19 mouse cellular contexts compared by ENCODE assay signal in the genomic region with DNA sequence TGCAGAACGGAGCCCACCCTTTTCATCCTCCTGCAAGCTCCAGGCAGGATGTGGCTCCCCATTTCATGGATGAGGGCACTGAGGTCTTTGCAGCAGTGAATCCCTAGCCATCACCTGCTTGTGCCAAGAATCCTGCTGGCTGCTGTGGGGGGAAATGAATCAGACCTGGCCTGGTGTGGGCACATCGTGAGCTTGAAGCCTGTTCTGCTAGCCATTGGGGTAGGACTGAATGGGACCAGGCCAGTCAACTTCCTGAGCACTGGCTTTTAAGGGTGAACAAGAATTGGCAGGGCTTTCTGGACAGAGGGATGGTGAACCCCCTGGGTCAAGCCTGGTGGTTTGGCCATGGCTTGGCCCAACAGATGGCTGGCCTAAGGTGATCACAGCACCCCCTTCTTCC. TPM values are rescaled to one million over a fixed set of nuclear protein-coding genes. Genes with fewer than 3 reads are reported as not detected.
DNase-seq lines count a peak whose midpoint lies in the region; ATAC-seq lines count a peak whose summit lies in the region.
"Had no signal": no experiment of that assay in that cellular context is flagged by ENCODE, and none has a peak within 500 bp of the region (broad histone marks: within the 10 kb centered on the region; RNA-seq: fewer than 3 reads in every experiment).

No protein-coding gene starts in this region.

- H3K36me3 ChIP-seq in forebrain, embryonic 13.5 days (ENCODE audit: poor library complexity, severe bottlenecking): no peaks in the 10 kb centered on the region
- no peaks in the 10 kb centered on the region for H3K36me3 ChIP-seq in forebrain, embryonic 10.5 days (replicated peaks)
- no peaks in the 10 kb centered on the region for H3K36me3 ChIP-seq in forebrain, embryonic 15.5 days
- no peaks in the 10 kb centered on the region for H3K36me3 ChIP-seq in midbrain, embryonic 16.5 days (ENCODE audit: control insufficient read depth, insufficient read depth, low read length)
- no peaks in the 10 kb centered on the region for H3K36me3 ChIP-seq in liver, embryonic 11.5 days (ENCODE audit: control insufficient read depth, insufficient read depth, low read length)
- H3K36me3 ChIP-seq: limb, embryonic 15.5 days; lung, embryonic 15.5 days had no signal

- H3K4me1 ChIP-seq in forebrain, embryonic 13.5 days: peaks cover 9% of the 10 kb centered on the region
- peaks cover 10% of the 10 kb centered on the region for H3K4me1 ChIP-seq in forebrain, embryonic 10.5 days
- peaks cover 8% of the 10 kb centered on the region for H3K4me1 ChIP-seq in forebrain, embryonic 15.5 days
- no peaks in the 10 kb centered on the region for H3K4me1 ChIP-seq in midbrain, embryonic 16.5 days (ENCODE audit: control insufficient read depth, insufficient read depth, low read length)
- H3K4me1 ChIP-seq in liver, embryonic 11.5 days (replicated peaks; ENCODE audit: control insufficient read depth, insufficient read depth, low read length): no peaks in the 10 kb centered on the region
- H3K4me1 ChIP-seq: lung, embryonic 15.5 days; megakaryocyte, embryonic 14.5 days had no signal

- H3K4me3 ChIP-seq in forebrain, embryonic 13.5 days: no peak overlapping the region
- H3K4me3 ChIP-seq in forebrain, embryonic 10.5 days: no peak overlapping the region
- peak overlapping the region; percentile 54 for H3K4me3 ChIP-seq in forebrain, embryonic 15.5 days
- H3K4me3 ChIP-seq in midbrain, embryonic 16.5 days (ENCODE audit: low read depth, low read length): peak overlapping the region; percentile 72
- no peak overlapping the region for H3K4me3 ChIP-seq in liver, embryonic 11.5 days (ENCODE audit: low read depth, low read length)
- H3K4me3 ChIP-seq: heart, adult 2 months; megakaryocyte, embryonic 14.5 days had no signal

- no peaks in the 10 kb centered on the region for H3K9me3 ChIP-seq in forebrain, embryonic 13.5 days (replicated peaks)
- no peaks in the 10 kb centered on the region for H3K9me3 ChIP-seq in forebrain, embryonic 10.5 days
- H3K9me3 ChIP-seq in forebrain, embryonic 15.5 days: no peaks in the 10 kb centered on the region
- no peaks in the 10 kb centered on the region for H3K9me3 ChIP-seq in midbrain, embryonic 16.5 days (replicated peaks; ENCODE audit: control insufficient read depth, low read length, poor library complexity, severe bottlenecking)
- H3K9me3 ChIP-seq in liver, embryonic 11.5 days (ENCODE audit: control insufficient read depth, low read length): no peaks in the 10 kb centered on the region
- H3K9me3 ChIP-seq: limb, embryonic 15.5 days; lung, embryonic 15.5 days; megakaryocyte, embryonic 14.5 days had no signal

- 82% methylated on average over 2 of the region's 2 CpGs for WGBS in forebrain, embryonic 13.5 days
- 76% methylated on average over 2 of the region's 2 CpGs for WGBS in forebrain, embryonic 10.5 days
- 74% methylated on average over 2 of the region's 2 CpGs for WGBS in forebrain, embryonic 15.5 days
- 83% methylated on average over 2 of the region's 2 CpGs for WGBS in midbrain, embryonic 16.5 days
- WGBS in liver, embryonic 11.5 days: 73% methylated on average over 2 of the region's 2 CpGs

- H3K9ac ChIP-seq in forebrain, embryonic 13.5 days: no peak overlapping the region
- peak overlapping the region; percentile 58; the same call in 1 of the 2 replicates for H3K9ac ChIP-seq in forebrain, embryonic 15.5 days (replicated peaks)
- peak overlapping the region; percentile 86; the same call in 1 of the 2 replicates for H3K9ac ChIP-seq in midbrain, embryonic 16.5 days (ENCODE audit: low read depth, low read length)
- H3K9ac ChIP-seq in liver, embryonic 11.5 days (ENCODE audit: low read depth, low read length): no peak overlapping the region
- H3K9ac ChIP-seq: lung, embryonic 15.5 days had no signal

- no peak for ATAC-seq in forebrain, embryonic 13.5 days
- no peak for ATAC-seq in forebrain, embryonic 15.5 days (replicated peaks)
- no peak for ATAC-seq in midbrain, embryonic 16.5 days
- no peak for ATAC-seq in liver, embryonic 11.5 days (replicated peaks; ENCODE audit: low FRiP score)

- DNase-seq in forebrain, embryonic 10.5 days (ENCODE audit: extremely low spot score, low spot score): no peak
- DNase-seq in cerebellum, adult 18-20 months: peak; percentile 75 to 79
- DNase-seq in adrenal gland, adult 8-10 months: no peak
- DNase-seq in adrenal gland, adult 2 months: no peak
- DNase-seq in liver, embryonic 11.5 days (ENCODE audit: low spot score): no peak
- DNase-seq: adrenal gland, postnatal 36 days; heart, adult 2 months; heart, postnatal 14 days; kidney, adult 2 months had no signal

- no peak overlapping the region for H3K27ac ChIP-seq in forebrain, embryonic 13.5 days
- no peak overlapping the region for H3K27ac ChIP-seq in forebrain, embryonic 10.5 days
- no peak overlapping the region for H3K27ac ChIP-seq in forebrain, embryonic 15.5 days (replicated peaks)
- H3K27ac ChIP-seq in midbrain, embryonic 16.5 days (ENCODE audit: low read length): no peak overlapping the region
- H3K27ac ChIP-seq in liver, embryonic 11.5 days (ENCODE audit: low read depth, low read length): no peak overlapping the region
- H3K27ac ChIP-seq: heart, adult 2 months; limb, embryonic 15.5 days; lung, embryonic 15.5 days had no signal

- peak overlapping the region; percentile 82 for H3K4me2 ChIP-seq in forebrain, embryonic 13.5 days
- peak overlapping the region; percentile 83 for H3K4me2 ChIP-seq in forebrain, embryonic 15.5 days (replicated peaks)
- peak overlapping the region; percentile 80 for H3K4me2 ChIP-seq in midbrain, embryonic 16.5 days (ENCODE audit: low read length)
- no peak overlapping the region for H3K4me2 ChIP-seq in liver, embryonic 11.5 days

- H3K27me3 ChIP-seq in forebrain, embryonic 13.5 days: peaks cover 31% of the 10 kb centered on the region
- H3K27me3 ChIP-seq in forebrain, embryonic 10.5 days (ENCODE audit: poor library complexity, severe bottlenecking): peaks cover 45% of the 10 kb centered on the region
- H3K27me3 ChIP-seq in forebrain, embryonic 15.5 days: peaks cover 8% of the 10 kb centered on the region; the same call in 1 of the 2 replicates
- no peaks in the 10 kb centered on the region for H3K27me3 ChIP-seq in midbrain, embryonic 16.5 days (ENCODE audit: control insufficient read depth, insufficient read depth, low read depth, low read length)
- peaks cover 48% of the 10 kb centered on the region for H3K27me3 ChIP-seq in liver, embryonic 11.5 days (replicated peaks; ENCODE audit: control insufficient read depth, insufficient read depth, low read length)

RNA-seq across cellular contexts. Expression of a gene that starts 15.0 kb away (rescaled TPM):
- 3.2 and 4.5 TPM in 2 replicates for polyA plus RNA-seq in forebrain, embryonic 13.5 days (2015; fragmentation: Nextera tagmentation; extraction: Ambion mirVana)
- polyA plus RNA-seq in forebrain, embryonic 10.5 days (2016; fragmentation: Nextera tagmentation; extraction: Ambion mirVana): 0.40 and 1.4 TPM in 2 replicates
- polyA plus RNA-seq in forebrain, embryonic 15.5 days (2015; fragmentation: Nextera tagmentation; extraction: Ambion mirVana): 6.2 and 7.7 TPM in 2 replicates
- 18.8 and 21.8 TPM in 2 replicates for polyA plus RNA-seq in midbrain, embryonic 16.5 days (2015; fragmentation: Nextera tagmentation; extraction: Ambion mirVana)
- 10 to 100 TPM in 2 of 4 experiments, 1 to 10 TPM in 2; 1.8 to 12.1 (median 8.0) TPM for total RNA-seq in adrenal gland, adult 8-10 months (2022)
- 1 to 10 TPM; 1.9 to 2.9 TPM for total RNA-seq in adrenal gland, adult 2 months (2021)
- polyA plus RNA-seq in adrenal gland, adult 2 months (2012; rRNA removed): 11.8 and 21.4 TPM in 2 replicates
- 0.33 TPM in 1 of 2 replicates, not detected in the other for polyA plus RNA-seq in liver, embryonic 11.5 days (2014; fragmentation: Nextera tagmentation; extraction: Ambion mirVana)
- total RNA-seq: common myeloid progenitor, adult 5-6 weeks; neutrophil, adult 5-6 weeks had no signal

RNA-seq across cellular contexts. Expression of a gene that starts 31.5 kb away (rescaled TPM):
- not detected in 2 replicates for polyA plus RNA-seq in forebrain, embryonic 13.5 days (2015; fragmentation: Nextera tagmentation; extraction: Ambion mirVana)
- not detected in 2 replicates for polyA plus RNA-seq in forebrain, embryonic 10.5 days (2016; fragmentation: Nextera tagmentation; extraction: Ambion mirVana)
- polyA plus RNA-seq in forebrain, embryonic 15.5 days (2015; fragmentation: Nextera tagmentation; extraction: Ambion mirVana): not detected in 2 replicates
- not detected in 2 replicates for polyA plus RNA-seq in midbrain, embryonic 16.5 days (2015; fragmentation: Nextera tagmentation; extraction: Ambion mirVana)
- total RNA-seq in adrenal gland, adult 8-10 months (2022): not detected
- not detected for total RNA-seq in adrenal gland, adult 2 months (2021)
- polyA plus RNA-seq in adrenal gland, adult 2 months (2012; rRNA removed): not detected in 2 replicates
- polyA plus RNA-seq in liver, embryonic 11.5 days (2014; fragmentation: Nextera tagmentation; extraction: Ambion mirVana): not detected in 2 replicates
- total RNA-seq: adrenal gland, postnatal 36 days; common myeloid progenitor, adult 5-6 weeks; gastrocnemius, adult 18-20 months; heart, adult 2 months; heart, postnatal 14 days; layer of hippocampus, adult 18-20 months; neutrophil, adult 5-6 weeks had no signal
- polyA plus RNA-seq: heart, adult 2 months; limb, embryonic 15.5 days; lung, embryonic 15.5 days had no signal

RNA-seq across cellular contexts. Expression of a gene that starts 55.6 kb away (rescaled TPM):
- polyA plus RNA-seq in forebrain, embryonic 13.5 days (2015; fragmentation: Nextera tagmentation; extraction: Ambion mirVana): not detected in 2 replicates
- not detected in 2 replicates for polyA plus RNA-seq in forebrain, embryonic 10.5 days (2016; fragmentation: Nextera tagmentation; extraction: Ambion mirVana)
- polyA plus RNA-seq in forebrain, embryonic 15.5 days (2015; fragmentation: Nextera tagmentation; extraction: Ambion mirVana): not detected in 2 replicates
- polyA plus RNA-seq in midbrain, embryonic 16.5 days (2015; fragmentation: Nextera tagmentation; extraction: Ambion mirVana): not detected in 2 replicates
- total RNA-seq in adrenal gland, adult 8-10 months (2022): not detected
- total RNA-seq in adrenal gland, adult 2 months (2021): not detected
- polyA plus RNA-seq in adrenal gland, adult 2 months (2012; rRNA removed): not detected in 2 replicates
- not detected in 2 replicates for polyA plus RNA-seq in liver, embryonic 11.5 days (2014; fragmentation: Nextera tagmentation; extraction: Ambion mirVana)
- total RNA-seq: adrenal gland, postnatal 36 days; common myeloid progenitor, adult 5-6 weeks; gastrocnemius, adult 18-20 months; heart, adult 2 months; heart, postnatal 14 days; layer of hippocampus, adult 18-20 months; neutrophil, adult 5-6 weeks had no signal
- polyA plus RNA-seq: heart, adult 2 months; kidney, adult 2 months; limb, embryonic 15.5 days; lung, embryonic 15.5 days had no signal

Comparison
In these comparisons a context has a peak if more than half of its experiments do, and no peak if none do; other contexts are left out.
1. H3K4me3 ChIP-seq: peak in forebrain, embryonic 15.5 days (single experiment) and midbrain, embryonic 16.5 days (single experiment); none in forebrain, embryonic 13.5 days (single experiment), forebrain, embryonic 10.5 days (single experiment) and liver, embryonic 11.5 days (single experiment).
2. H3K9ac ChIP-seq: peak in forebrain, embryonic 15.5 days (single experiment) and midbrain, embryonic 16.5 days (single experiment); none in forebrain, embryonic 13.5 days (single experiment) and liver, embryonic 11.5 days (single experiment).
3. DNase-seq: peak in cerebellum, adult 18-20 months (2 of 2); none in forebrain, embryonic 10.5 days (single experiment), adrenal gland, adult 8-10 months (single experiment), adrenal gland, adult 2 months (single experiment) and liver, embryonic 11.5 days (single experiment).